Mouse (Mus musculus): ENCODE results near the gene Mus81. TPM values are rescaled to one million over a fixed set of nuclear protein-coding genes. Genes with fewer than 3 reads are reported as not detected.
A peak's percentile ranks its signal among the peaks of the same experiment; 100 is the strongest.
"Not testable (repeated sequence)": the region's sequence is repeated elsewhere in the genome, so short reads cannot be mapped to it uniquely, and the experiment has no call there.

The Mus81 gene
- total RNA-seq, 1 experiment from 2014 or later, result 20.7 TPM

DNA sequence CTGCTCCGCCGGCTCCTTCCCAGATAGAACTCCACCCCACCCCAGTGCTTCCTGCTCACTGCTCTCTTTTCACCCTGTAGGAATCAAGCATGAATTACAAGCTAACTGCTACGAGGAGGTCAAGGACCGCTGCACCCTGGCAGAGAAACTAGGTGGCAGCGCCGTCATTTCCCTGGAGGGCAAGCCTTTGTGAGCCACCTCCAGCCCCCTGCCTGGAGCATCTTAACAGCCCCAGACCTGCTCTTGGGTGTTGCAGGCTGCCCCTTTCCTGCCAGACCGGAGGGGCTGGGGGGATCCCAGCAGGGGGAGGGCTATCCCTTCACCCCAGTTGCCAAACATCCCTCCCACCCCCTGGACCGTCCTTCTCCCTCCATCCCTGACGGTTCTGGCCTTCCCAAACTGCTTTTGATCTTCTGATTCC is 5.1 kb upstream of the Mus81 start:
- ATAC-seq (replicated peaks; ENCODE audit: low read depth, poor library complexity, severe bottlenecking), result not testable (repeated sequence)

DNA sequence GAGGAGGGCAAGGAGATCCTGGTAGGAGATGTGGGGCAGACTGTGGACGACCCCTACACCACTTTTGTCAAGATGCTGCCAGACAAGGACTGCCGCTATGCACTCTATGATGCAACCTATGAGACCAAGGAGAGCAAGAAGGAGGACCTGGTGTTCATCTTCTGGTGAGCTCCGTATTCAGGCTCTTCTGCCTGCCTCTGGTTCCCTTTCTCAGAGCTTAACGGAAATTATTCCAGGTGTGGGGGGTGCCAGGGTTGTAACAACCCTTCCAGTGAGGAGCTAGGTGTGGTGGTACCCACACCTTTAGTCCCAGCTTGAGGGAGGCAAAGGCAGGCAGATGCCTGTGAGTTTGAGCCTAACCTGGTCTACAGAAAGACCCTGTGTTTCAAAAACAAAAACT is 4.4 kb upstream of the Mus81 start:
- ATAC-seq (replicated peaks; ENCODE audit: low read depth, poor library complexity, severe bottlenecking), result no peak

DNA sequence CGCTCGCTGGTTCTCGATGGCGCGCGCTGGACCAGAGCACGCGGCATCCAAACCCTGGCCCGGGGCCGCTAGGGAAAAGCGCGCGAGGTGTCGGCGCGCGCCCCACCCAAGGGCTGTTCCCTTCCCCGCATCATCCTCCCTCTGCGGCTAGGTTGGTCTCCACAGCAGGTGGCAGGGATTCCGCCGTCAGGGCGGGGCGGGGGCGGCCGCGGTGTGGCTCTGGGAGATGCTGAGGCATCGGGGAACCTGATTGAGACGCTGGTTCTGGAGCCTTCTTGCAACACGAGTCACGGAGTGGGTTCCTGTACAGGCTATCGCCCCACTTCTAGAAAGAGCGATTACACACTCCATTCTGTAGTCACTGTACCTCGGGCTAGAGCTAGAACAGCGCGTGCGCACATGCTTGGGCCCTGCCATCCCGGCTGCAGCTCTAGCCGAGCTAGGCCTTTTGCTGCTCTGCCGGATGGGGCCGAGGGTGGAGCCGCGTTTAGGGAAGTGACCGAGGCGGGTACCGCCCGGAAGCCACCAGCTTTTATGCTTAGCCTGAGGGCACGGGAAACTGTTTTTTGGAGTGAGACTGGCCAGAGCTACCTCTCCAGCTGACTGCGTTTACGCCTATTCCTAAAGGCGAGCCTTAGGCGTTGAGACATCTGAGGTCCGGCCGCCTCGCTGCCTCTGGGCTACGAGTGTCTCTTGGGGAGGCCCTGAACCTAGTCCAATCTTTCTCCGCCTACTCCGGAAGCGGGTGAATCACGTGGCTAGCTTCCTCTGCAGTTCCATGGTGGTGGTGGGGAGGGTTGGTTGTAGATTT is 2.9 kb upstream of the Mus81 start:
- ATAC-seq (replicated peaks; ENCODE audit: low read depth, poor library complexity, severe bottlenecking), result peak; percentile 34

DNA sequence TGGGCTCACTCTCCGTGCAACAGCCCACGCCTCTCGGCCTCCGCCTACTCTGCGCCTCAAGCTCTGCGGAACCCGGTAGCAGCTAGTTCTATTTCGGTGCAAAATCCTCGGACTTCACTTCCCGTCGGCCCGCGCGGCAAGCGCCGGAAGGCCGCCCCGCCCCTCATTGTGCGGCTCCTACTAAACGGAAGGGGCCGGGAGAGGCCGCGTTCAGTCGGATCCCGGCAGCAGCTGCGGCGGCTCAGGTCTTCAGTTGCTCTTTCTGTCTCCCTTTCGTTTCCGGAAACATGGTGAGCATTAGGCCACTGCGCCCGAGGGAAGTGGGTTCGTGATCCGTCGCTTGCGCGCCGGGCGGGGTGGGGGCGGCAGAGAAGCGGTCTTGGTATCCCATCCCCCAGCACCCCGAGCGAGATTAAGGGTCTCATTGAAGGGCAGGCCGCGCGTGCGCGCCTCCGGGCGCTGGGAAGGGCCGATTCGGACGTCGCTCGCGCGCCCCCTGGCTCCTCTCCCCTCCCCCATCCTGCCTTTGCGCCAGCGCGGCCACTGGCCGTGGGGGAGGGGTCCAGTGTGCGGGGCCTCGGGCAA is 2.2 kb upstream of the Mus81 start, which contains the start of gene Cfl1:
Gene Cfl1 (plus strand): TSS at position 143 of the 585 bp plus-strand sequence.
- ATAC-seq (replicated peaks; ENCODE audit: low read depth, poor library complexity, severe bottlenecking), result peak; percentile 46

DNA sequence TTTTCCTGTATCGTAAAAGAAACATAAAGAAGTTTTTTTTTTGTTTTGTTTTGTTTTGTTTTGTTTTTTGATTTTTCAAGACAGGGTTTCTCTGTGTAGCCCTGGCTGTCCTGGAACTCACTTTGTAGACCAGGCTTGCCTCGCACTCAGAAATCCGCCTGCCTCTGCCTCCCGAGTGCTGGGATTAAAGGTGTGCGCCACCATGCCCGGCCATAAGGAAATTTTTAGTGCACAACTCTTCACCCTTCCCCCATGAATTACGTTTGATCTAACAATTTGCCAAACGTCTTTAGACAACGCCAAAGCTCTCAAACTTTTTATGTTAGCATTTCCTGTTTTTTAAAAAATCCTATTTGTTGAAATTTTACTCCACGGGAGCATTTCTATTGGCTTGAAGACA is 1.5 kb upstream of the Mus81 start:
- not testable (repeated sequence) for ATAC-seq (replicated peaks; ENCODE audit: low read depth, poor library complexity, severe bottlenecking)

DNA sequence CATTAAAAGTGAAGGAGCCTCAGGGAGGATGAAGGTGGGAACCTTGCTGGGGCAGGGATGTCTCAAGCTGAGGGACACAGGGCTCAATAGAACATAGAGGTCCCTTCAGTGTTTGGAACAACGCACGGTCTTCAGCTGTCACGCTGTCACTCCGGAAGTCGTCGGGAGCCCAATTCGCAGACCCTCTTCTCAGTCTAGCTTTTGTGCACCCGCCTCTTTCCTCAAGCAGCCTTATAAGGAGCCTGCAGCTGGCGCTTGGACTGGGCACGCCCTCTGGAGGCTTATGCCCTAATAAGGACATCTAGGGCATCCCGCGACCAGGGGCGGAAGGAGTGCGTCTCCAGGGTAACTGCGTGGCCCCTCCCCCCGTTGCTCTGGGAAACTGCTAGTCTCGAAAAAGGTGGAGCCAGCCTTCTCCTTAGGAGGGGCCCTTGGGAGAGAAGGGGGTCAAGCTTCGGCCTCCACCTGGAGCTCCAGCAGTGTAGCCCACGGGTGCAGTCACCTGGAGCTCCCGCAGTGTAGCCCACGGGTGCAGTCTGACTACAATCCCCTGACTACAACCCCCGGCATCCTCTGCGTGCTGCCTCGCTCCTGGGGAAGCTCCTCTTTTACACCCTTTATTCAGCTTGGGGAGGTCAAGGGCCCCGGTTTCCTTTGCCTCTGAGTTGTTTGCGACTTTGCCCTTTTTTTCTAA is 823 bp upstream of the Mus81 start:
- ATAC-seq (replicated peaks; ENCODE audit: low read depth, poor library complexity, severe bottlenecking), result peak; percentile 57

DNA sequence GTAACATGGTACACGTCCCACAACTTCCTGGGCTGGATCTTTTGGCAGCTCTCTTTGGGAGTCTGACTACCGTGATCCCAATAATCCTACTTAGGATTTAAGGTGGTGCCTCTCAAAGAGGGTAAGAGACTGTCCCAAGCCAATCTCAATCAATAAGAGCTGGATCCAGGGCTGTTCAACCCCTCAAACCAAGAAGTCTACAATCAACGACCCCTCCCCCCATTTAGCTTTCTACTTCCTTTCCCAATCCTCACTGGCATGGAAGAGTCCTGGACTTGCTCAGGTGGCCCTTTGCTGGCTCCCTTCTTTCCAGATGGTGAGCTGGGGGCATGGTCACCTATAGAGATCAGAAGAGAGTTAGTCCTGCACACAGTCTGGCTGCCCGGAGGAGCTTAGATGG is 1.4 kb downstream of the Mus81 start:
- ATAC-seq (replicated peaks; ENCODE audit: low read depth, poor library complexity, severe bottlenecking), result no peak

DNA sequence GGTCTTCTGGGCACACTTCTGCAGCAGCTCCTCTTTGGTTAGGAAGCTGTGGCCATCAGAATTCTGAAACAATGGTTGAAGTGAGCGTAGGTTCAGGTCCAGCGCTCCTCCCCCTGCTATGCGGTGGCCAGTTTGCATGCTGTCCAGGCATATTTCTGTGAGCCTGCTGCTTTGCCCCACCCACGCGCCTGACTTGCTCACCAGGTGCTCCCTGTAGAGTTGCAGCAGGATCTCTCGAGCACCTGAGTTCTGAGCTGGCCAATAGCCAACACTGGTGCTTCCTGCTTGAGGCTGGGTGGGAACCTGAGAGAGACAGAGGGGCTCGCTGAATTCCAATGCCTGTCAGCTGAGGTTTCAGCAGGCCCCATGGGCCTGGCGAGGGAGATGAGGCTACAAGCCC is 1.9 kb downstream of the Mus81 start:
- no peak for ATAC-seq (replicated peaks; ENCODE audit: low read depth, poor library complexity, severe bottlenecking)

DNA sequence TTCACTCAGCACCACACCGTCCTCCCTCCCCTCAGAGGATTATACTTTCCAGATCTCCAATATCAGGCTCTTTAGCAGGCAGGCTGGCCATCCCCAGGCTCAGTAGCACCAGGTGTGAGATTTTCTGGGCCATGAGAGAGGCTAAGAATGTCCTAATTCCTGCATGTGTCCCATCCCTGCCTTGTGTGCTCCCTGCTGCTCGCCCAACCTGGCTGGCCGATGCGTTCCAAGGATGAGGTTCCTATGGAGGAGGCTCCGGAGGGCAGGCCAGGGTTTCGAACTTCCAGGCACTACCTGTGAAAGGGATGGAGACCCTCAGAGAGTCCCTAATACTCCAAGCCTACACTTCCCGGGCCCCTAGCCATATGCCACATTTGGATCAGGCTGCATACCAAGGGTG is 2.4 kb downstream of the Mus81 start:
- no peak for ATAC-seq (replicated peaks; ENCODE audit: low read depth, poor library complexity, severe bottlenecking)

DNA sequence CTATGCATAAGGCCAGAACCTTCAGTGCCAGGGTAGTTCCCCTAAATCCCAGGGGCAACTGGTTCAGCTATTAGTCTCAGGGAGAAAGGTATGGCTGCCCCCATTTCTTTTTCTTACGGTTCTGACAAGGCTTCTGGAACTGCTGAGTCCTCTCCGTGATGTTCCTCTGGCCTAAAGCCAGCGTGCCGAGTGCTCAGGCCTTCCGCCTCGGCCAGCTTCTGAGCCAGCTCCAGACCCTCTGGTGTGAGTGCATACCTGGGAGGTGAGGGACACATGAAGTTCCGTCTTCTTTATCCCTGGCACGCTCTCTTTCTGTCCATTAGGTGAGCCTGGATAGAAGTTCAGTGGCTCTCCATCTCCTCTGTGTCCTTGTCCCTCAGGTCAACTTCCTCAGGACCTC is 2.8 kb downstream of the Mus81 start:
- no peak for ATAC-seq (replicated peaks; ENCODE audit: low read depth, poor library complexity, severe bottlenecking)

DNA sequence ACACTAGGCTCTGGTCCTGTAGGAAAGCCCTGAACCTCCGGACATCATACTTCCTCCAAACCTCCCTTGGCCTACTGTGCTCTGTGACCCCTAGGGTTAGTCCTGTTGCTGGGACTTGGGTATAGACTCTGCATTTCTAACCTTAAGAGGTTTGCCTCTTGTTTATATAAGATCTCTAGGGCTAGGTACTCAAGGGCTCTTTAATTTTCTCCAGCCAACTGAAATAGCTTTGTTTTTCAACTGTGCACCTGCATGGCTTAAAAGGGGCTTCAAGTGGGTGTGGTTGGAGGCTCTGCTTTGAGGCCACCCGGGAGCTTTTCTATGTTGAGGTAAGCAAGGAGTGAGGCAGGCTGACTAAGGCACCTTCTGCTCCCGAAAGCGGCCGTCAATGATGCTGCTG is 3.7 kb downstream of the Mus81 start:
- ATAC-seq (replicated peaks; ENCODE audit: low read depth, poor library complexity, severe bottlenecking), result no peak

DNA sequence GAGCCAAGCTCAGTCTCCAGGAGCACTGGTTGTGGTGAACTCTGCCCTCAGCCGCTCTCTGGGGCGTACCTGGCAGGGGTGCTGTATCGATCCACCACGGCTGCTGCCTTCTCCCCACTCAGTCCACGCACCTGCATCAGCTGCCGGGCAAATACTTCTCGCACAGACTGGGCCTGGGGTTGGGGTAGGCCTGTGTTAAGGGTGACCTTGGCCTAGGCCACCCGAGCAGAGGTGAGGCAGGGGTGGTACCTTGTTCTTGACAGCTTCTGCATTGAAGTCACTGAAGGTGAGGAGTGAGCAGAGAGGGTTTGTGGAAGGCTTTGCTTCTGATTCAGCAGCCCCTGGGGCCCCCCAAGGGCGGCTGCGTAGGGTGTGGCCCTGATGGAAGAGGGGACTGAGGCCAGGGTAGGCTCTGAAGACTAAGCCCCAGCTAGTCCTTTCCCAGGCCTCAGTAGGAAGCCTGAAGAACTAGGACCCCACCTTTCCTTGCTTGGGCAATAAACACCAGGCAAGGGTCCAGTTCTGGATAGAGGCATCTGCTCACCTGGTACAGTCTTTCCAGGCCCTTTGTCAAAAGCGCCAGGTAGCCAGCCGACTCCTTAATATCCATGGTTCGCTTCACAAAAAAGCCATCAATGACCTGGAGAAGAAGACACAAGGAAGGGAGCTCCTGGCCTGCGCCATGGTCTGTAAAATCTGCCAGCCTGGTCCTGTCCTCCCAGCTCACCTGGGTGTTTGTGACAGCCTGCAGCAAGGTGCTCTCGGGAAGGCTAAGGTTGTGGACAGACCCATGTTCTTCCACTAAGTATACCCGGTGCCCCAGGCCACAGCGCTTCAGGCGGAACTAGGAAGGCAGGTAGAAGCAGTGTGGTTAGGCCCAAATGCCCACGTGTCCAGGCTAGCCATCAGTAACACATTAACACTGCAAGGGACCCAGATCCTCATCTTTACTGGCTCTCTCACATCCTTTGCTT is 4.5 kb downstream of the Mus81 start:
- no peak for ATAC-seq (replicated peaks; ENCODE audit: low read depth, poor library complexity, severe bottlenecking)

DNA sequence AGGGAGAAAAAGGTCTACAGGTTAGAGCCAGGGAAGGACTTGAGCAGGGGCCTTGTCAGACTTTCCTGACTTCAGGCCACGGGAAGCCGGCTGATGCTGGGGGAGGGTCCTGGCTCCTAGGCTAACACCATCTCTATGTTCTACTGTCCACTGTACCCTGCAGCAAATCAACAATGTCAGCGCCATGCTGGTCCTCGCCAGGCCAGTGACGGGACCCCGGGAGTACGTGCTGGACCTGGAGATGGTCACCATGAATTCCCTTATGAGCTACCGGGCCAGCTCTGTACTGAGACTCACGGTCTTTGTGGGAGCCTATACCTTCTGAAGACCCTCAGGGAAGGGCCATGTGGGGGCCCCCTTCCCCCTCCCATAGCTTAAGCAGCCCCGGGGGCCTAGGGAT is 6.8 kb downstream of the Mus81 start:
- no peak for ATAC-seq (replicated peaks; ENCODE audit: low read depth, poor library complexity, severe bottlenecking)

DNA sequence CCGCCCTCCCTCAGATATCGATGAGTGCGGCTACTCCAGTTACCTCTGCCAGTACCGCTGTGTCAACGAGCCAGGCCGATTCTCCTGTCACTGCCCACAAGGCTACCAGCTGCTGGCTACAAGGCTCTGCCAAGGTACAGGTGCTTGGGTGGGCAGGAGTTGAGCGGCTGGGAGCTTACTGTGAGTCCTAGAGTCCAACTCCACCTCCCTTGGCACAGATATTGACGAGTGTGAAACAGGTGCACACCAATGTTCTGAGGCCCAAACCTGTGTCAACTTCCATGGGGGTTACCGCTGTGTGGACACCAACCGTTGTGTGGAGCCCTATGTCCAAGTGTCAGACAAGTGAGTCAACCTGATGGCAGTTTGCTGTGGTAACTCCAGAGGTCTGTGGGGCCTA is 8.2 kb downstream of the Mus81 start:
- no peak for ATAC-seq (replicated peaks; ENCODE audit: low read depth, poor library complexity, severe bottlenecking)

DNA sequence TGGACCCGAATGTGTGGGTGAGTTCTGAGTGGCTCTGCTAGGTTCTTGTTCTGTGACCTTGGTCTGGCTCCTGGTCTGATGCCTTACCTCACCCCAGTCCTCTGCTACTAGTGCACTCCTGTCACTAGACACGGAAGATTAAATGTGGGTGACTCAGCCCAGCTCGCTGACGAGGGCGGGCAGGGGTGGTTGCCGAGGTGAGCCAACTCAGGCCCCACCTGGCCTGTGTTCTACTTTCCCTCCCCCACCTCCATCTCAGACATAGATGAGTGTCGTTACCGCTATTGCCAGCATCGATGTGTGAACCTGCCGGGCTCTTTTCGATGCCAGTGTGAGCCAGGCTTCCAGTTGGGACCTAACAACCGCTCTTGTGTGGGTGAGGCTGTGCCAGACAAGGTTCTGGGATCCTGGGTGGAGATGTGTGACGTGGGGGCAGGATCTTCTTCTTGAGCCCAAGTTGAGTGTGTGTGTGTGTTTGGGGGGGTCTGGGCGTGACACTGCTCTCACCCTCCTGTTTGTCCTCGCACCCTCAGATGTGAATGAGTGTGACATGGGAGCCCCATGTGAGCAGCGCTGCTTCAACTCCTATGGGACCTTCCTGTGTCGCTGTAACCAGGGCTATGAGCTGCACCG is 10.4 kb downstream of the Mus81 start:
- no peak for ATAC-seq (replicated peaks; ENCODE audit: low read depth, poor library complexity, severe bottlenecking)

DNA sequence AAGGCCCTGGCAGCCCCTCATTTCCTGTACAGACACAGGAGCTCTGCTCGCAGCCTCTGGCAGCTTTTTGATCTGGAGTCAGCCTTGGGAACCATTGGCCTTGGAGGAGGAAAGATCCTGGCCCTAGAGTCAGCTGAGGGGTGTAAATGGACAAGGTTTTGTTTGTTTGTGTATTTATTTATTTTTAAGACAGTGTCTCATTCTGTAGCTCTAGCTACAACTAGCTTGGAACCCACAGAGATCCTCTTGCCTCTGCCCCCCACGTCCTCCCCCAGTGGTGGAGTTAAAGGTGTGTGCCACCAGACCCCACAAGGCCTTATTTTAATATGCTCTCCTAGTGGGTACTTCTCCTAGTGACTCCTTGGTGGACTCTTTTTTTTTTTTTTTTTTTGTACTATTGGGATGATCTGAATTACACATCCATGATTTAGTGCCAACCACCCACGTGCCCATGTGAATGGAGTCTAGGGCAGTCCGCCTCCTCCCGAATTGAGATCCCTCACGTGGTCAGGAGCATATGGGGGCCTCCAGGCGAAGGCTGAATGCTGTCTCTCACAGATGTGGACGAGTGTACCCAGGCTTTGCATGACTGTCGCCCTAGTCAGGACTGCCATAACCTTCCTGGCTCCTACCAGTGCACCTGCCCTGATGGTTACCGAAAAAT is 11.1 kb downstream of the Mus81 start:
- ATAC-seq (replicated peaks; ENCODE audit: low read depth, poor library complexity, severe bottlenecking), result no peak

DNA sequence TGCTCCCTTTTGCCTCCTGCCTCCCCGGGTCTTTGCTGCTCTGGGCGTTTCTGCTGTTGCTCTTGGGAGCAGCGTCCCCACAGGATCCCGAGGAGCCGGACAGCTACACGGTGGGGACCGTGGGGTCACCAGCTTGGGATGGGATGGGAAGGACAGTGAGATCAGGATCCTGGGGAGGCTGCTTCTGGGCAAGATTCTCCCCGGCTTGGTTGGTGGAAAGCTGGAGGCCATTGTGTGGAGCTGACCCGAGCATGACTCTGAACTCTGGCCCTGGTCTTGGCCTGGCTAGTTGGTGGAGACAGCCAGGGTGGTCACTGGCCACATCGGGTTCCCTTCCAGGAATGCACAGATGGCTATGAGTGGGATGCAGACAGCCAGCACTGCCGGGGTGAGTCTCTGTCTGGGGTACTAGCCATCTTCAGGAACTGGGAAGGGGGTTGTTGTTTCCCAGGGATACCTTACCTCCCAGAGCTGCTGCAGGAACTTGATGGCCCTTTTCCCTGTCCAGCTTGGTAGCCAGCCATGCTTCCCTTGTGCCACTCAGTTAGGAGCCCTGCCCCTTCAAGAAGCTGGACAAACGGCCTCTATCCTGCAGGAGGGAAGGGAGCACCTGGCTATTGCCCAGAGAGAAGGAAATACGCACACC is 13.0 kb downstream of the Mus81 start:
- no peak for ATAC-seq (replicated peaks; ENCODE audit: low read depth, poor library complexity, severe bottlenecking)

DNA sequence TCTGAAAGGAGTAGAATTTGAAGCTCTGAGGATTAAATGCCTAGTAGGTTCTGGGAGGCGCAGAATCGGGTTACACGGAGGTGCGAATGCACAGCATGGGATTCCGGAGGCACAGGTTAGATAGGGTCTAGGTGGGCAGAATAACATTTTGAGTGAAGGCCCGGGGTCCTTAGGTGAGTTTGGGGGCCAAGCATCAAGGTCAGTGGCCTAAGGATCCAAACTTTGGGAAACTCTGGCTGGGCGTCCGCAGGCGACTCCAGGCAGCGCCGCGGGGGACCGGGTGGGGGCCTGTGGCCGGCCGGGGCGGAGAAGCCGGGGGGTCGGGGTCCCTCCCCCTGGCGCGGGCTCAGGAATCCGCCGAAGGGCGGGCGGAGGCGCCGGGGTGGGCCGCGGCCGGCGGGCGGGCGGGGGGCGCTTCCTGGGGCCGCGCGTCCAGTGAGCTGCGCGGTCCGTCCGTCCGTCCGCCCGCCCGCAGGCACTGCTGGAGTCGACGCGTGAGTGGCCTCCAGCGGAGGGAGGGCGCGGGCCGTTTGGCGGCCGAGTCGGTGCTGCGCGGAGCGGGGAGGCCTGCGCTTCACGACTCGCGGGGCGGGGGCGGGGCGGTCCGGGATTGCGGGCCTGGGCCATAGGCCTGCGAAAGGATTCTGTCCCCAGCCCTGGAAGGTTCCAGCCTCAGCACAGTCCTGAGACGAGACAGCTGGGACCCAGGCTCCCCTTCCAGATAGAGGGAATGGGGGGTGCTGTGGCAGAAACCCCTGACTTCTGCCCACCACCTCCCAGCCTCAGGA is 13.7 kb downstream of the Mus81 start:
- ATAC-seq (replicated peaks; ENCODE audit: low read depth, poor library complexity, severe bottlenecking), result no peak; the same call in 1 of the 2 replicates

Measured in common myeloid progenitor, adult 5-6 weeks (primary cell).